8 mouse cellular contexts compared by ENCODE assay signal in the genomic region with DNA sequence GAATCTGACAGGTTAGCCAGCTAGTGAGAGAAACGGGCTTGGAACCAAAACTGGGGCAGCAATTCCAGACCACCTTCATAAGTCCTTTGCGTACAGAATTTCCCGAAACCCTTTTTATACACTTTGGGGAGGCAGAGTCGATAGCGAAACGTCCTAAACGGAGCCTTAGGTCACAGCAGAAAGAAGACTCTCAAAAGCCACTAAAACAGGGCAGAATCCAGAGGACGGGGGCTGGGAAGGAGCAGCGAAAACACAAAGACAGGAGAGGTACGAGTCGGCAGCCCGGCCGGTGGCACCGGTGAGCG. TPM values are rescaled to one million over a fixed set of nuclear protein-coding genes. Genes with fewer than 3 reads are reported as not detected.
DNase-seq lines count a peak whose midpoint lies in the region; ATAC-seq lines count a peak whose summit lies in the region.

No protein-coding gene starts in this region.

- H3K4me2 ChIP-seq in kidney, embryonic 14.5 days (replicated peaks; ENCODE audit: low read depth, low read length), result peak overlapping the region; percentile 70
- peak overlapping the region; percentile 92 for H3K4me2 ChIP-seq in hindbrain, embryonic 12.5 days (replicated peaks)
- H3K4me2 ChIP-seq in midbrain, embryonic 12.5 days (replicated peaks), result peak overlapping the region; percentile 91

- peak overlapping the region; percentile 74 for H3K4me3 ChIP-seq in kidney, embryonic 14.5 days (ENCODE audit: low read length)
- H3K4me3 ChIP-seq in hindbrain, embryonic 12.5 days, result peak overlapping the region; percentile 69
- peak overlapping the region; percentile 95 for H3K4me3 ChIP-seq in midbrain, embryonic 12.5 days

- 0% methylated on average over 15 of the region's 15 CpGs for WGBS in kidney, embryonic 14.5 days
- WGBS in hindbrain, embryonic 12.5 days, result 1% methylated on average over 15 of the region's 15 CpGs
- WGBS in midbrain, embryonic 12.5 days, result under 1% methylated on average over 15 of the region's 15 CpGs

- DNase-seq in kidney, adult 9 months, result no peak
- DNase-seq in adipocyte (ENCODE audit: low spot score), result peak; percentile 28
- no peak for DNase-seq in layer of hippocampus, postnatal 14 days (ENCODE audit: low spot score in 2 of 2)
- DNase-seq in layer of hippocampus, adult 8-10 months (ENCODE audit: low spot score in 2 of 2), result no peak

- no peak for ATAC-seq in kidney, embryonic 14.5 days (ENCODE audit: low FRiP score, low TSS enrichment)
- ATAC-seq in hindbrain, embryonic 12.5 days (ENCODE audit: low FRiP score), result no peak
- ATAC-seq in midbrain, embryonic 12.5 days (ENCODE audit: low FRiP score, low read depth), result no peak
- ATAC-seq in erythroid progenitor cell, adult 5-6 weeks (replicated peaks; ENCODE audit: low FRiP score, poor library complexity, severe bottlenecking), result no peak

- H3K9ac ChIP-seq in kidney, embryonic 14.5 days (ENCODE audit: low read depth, low read length), result peak overlapping the region; percentile 78
- peak overlapping the region; percentile 89 for H3K9ac ChIP-seq in hindbrain, embryonic 12.5 days
- peak overlapping the region; percentile 90 for H3K9ac ChIP-seq in midbrain, embryonic 12.5 days (replicated peaks)

- H3K4me1 ChIP-seq in kidney, embryonic 14.5 days (ENCODE audit: control insufficient read depth, insufficient read depth, low read length), result peaks cover 20% of the 10 kb centered on the region
- peaks cover 30% of the 10 kb centered on the region for H3K4me1 ChIP-seq in hindbrain, embryonic 12.5 days
- peaks cover 32% of the 10 kb centered on the region for H3K4me1 ChIP-seq in midbrain, embryonic 12.5 days

- no peaks in the 10 kb centered on the region for H3K9me3 ChIP-seq in kidney, embryonic 14.5 days (ENCODE audit: control insufficient read depth, low read length)
- no peaks in the 10 kb centered on the region for H3K9me3 ChIP-seq in hindbrain, embryonic 12.5 days (replicated peaks)
- no peaks in the 10 kb centered on the region for H3K9me3 ChIP-seq in midbrain, embryonic 12.5 days

- H3K36me3 ChIP-seq in kidney, embryonic 14.5 days (ENCODE audit: control insufficient read depth, insufficient read depth, low read length), result peaks cover 22% of the 10 kb centered on the region; the same call in 1 of the 2 replicates
- peaks cover 12% of the 10 kb centered on the region for H3K36me3 ChIP-seq in hindbrain, embryonic 12.5 days
- peaks cover 17% of the 10 kb centered on the region; the same call in 1 of the 2 replicates for H3K36me3 ChIP-seq in midbrain, embryonic 12.5 days

- H3K27ac ChIP-seq in kidney, embryonic 14.5 days (ENCODE audit: low read depth, low read length), result peak overlapping the region; percentile 89
- peak overlapping the region; percentile 92 for H3K27ac ChIP-seq in hindbrain, embryonic 12.5 days
- peak overlapping the region; percentile 91 for H3K27ac ChIP-seq in midbrain, embryonic 12.5 days (replicated peaks)

- H3K27me3 ChIP-seq in kidney, embryonic 14.5 days (ENCODE audit: control insufficient read depth, insufficient read depth, low read length), result no peaks in the 10 kb centered on the region
- H3K27me3 ChIP-seq in hindbrain, embryonic 12.5 days, result no peaks in the 10 kb centered on the region
- H3K27me3 ChIP-seq in midbrain, embryonic 12.5 days, result no peaks in the 10 kb centered on the region

RNA-seq across cellular contexts. Expression of gene Ccnt1, which starts 3.8 kb away (rescaled TPM):
- polyA plus RNA-seq in kidney, embryonic 14.5 days (2014; fragmentation: Nextera tagmentation; extraction: Ambion mirVana), result 55.4 and 72.9 TPM in 2 replicates
- 63.2 and 65.5 TPM in 2 replicates for polyA plus RNA-seq in hindbrain, embryonic 12.5 days (2016; fragmentation: Nextera tagmentation; extraction: Ambion mirVana)
- polyA plus RNA-seq in midbrain, embryonic 12.5 days (2016; fragmentation: Nextera tagmentation; extraction: Ambion mirVana), result 63.3 and 63.9 TPM in 2 replicates
- total RNA-seq in layer of hippocampus, postnatal 14 days (2021), result 10 to 100 TPM; 43.9 to 44.7 TPM
- total RNA-seq in erythroid progenitor cell, adult 5-6 weeks (2015; ENCODE audit: low replicate concordance), result 80.0 and 121 TPM in 2 replicates
- 72.0 and 75.4 TPM in 2 replicates for total RNA-seq in erythroid progenitor cell, adult 5-6 weeks (2017; ENCODE audit: low replicate concordance)
- total RNA-seq in layer of hippocampus, adult 8-10 months (2022), result 10 to 100 TPM; 37.3 to 43.8 (median 42.7) TPM

RNA-seq across cellular contexts. Expression of gene 4930415O20Rik, which starts 3.9 kb away (rescaled TPM):
- 0.57 TPM in 1 of 2 replicates, not detected in the other for polyA plus RNA-seq in kidney, embryonic 14.5 days (2014; fragmentation: Nextera tagmentation; extraction: Ambion mirVana)
- polyA plus RNA-seq in hindbrain, embryonic 12.5 days (2016; fragmentation: Nextera tagmentation; extraction: Ambion mirVana), result 0.43 and 0.46 TPM in 2 replicates
- not detected in 2 replicates for polyA plus RNA-seq in midbrain, embryonic 12.5 days (2016; fragmentation: Nextera tagmentation; extraction: Ambion mirVana)
- not detected for total RNA-seq in layer of hippocampus, postnatal 14 days (2021)
- total RNA-seq in erythroid progenitor cell, adult 5-6 weeks (2015; ENCODE audit: low replicate concordance), result not detected in 2 replicates
- not detected in 2 replicates for total RNA-seq in erythroid progenitor cell, adult 5-6 weeks (2017; ENCODE audit: low replicate concordance)
- not detected for total RNA-seq in layer of hippocampus, adult 8-10 months (2022)

RNA-seq across cellular contexts. Expression of gene Kansl2, which starts 32.9 kb away (rescaled TPM):
- 107 and 123 TPM in 2 replicates for polyA plus RNA-seq in kidney, embryonic 14.5 days (2014; fragmentation: Nextera tagmentation; extraction: Ambion mirVana)
- polyA plus RNA-seq in hindbrain, embryonic 12.5 days (2016; fragmentation: Nextera tagmentation; extraction: Ambion mirVana), result 166 and 167 TPM in 2 replicates
- polyA plus RNA-seq in midbrain, embryonic 12.5 days (2016; fragmentation: Nextera tagmentation; extraction: Ambion mirVana), result 171 and 175 TPM in 2 replicates
- total RNA-seq in layer of hippocampus, postnatal 14 days (2021), result 10 to 100 TPM; 65.5 to 65.8 TPM
- total RNA-seq in erythroid progenitor cell, adult 5-6 weeks (2015; ENCODE audit: low replicate concordance), result 15.5 and 19.7 TPM in 2 replicates
- total RNA-seq in erythroid progenitor cell, adult 5-6 weeks (2017; ENCODE audit: low replicate concordance), result 11.5 and 18.0 TPM in 2 replicates
- total RNA-seq in layer of hippocampus, adult 8-10 months (2022), result 10 to 100 TPM; 54.1 to 60.0 (median 57.2) TPM

RNA-seq across cellular contexts. Expression of gene Adcy6, which starts 43.0 kb away (rescaled TPM):
- polyA plus RNA-seq in kidney, embryonic 14.5 days (2014; fragmentation: Nextera tagmentation; extraction: Ambion mirVana), result 26.2 and 31.5 TPM in 2 replicates
- polyA plus RNA-seq in hindbrain, embryonic 12.5 days (2016; fragmentation: Nextera tagmentation; extraction: Ambion mirVana), result 15.9 and 18.6 TPM in 2 replicates
- 15.6 and 17.2 TPM in 2 replicates for polyA plus RNA-seq in midbrain, embryonic 12.5 days (2016; fragmentation: Nextera tagmentation; extraction: Ambion mirVana)
- 10 to 100 TPM; 45.1 to 45.3 TPM for total RNA-seq in layer of hippocampus, postnatal 14 days (2021)
- 62.3 and 81.3 TPM in 2 replicates for total RNA-seq in erythroid progenitor cell, adult 5-6 weeks (2015; ENCODE audit: low replicate concordance)
- total RNA-seq in erythroid progenitor cell, adult 5-6 weeks (2017; ENCODE audit: low replicate concordance), result 133 and 140 TPM in 2 replicates
- 10 to 100 TPM; 47.3 to 58.6 (median 52.2) TPM for total RNA-seq in layer of hippocampus, adult 8-10 months (2022)
